Mouse (Mus musculus) urinary bladder, postnatal 36 days (tissue): ENCODE measurements at regions not wholly inside any gene's neighbourhood (a gene's known extent, or its start where the extent isn't known, plus 50 kb on each side); places are given as distances from the start of the nearest gene placed in this dataset.

Experiments used
- DNase-seq, 2 experiments: peaks; one replicate each; pipeline ENCODE4 v3.0.0; 2022; ENCODE audit warnings: low spot score in 2 of 2, mixed read lengths in 1 of 2

DNA sequence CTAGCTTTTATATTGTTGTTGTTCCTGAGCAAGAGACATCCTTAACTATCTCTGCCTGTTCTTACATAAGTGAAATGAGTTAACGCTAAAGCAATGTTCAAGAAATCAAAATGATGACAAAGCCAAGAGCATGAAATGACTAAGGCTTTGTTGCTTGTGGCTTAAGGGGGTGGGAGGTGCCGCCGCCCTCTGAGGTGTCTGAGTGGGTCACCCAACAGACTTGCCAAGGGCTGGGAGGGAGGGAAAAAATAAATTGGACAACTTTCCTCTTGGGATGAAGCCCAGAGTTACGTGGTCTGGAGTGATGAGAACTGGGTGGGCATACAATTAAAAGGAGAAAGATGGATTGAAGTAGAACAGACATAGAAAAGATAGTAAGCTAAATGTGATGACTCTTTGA, 478.1 kb upstream of the Jag1 start:
- DNase-seq, result peak in 1 of 2 experiments; percentile 15

GRCm38 (mm10) chr2:137591551-137591950, 475.1 kb upstream of the Jag1 start:
- DNase-seq, result peak; percentile 3 to 10

- no peak for DNase-seq
These were observed 465.0 kb upstream of the Jag1 start for GRCm38 (mm10) chr2:137581491-137581890.

GRCm38 (mm10) chr2:137575750-137576149, 459.3 kb upstream of the Jag1 start:
- DNase-seq, result no peak

- no peak for DNase-seq
These were observed 458.5 kb upstream of the Jag1 start for GRCm38 (mm10) chr2:137574845-137575449.

- no peak for DNase-seq
These were observed 454.7 kb upstream of the Jag1 start for GRCm38 (mm10) chr2:137571146-137571545.

GRCm38 (mm10) chr2:137566619-137567018, 450.2 kb upstream of the Jag1 start:
- no peak for DNase-seq

DNA sequence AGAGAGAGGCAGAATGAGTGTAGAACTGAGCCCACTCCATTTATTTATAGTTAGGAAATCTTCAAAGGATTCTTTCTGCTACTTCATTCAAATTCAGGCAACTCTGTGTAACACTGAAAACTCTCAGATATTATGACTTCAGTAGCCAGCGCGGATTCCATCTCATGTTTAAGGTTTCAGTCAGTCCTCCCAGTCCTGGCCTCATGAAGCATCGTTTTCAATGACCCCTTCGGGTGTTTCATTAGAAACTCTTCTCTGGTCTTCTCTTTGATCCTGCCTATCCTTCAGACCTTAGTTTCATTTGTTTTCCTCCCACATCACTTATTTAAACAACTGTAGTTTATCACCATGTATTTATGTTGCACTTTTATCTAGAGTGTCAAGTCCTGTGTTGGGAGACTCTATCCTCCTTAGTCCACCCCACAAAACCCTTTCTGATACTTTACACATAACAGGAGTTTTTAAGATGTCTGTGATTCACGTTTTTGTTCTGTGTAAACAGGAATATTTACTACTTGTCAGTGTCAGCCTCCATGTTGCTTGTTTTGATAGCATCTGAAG, 447.7 kb upstream of the Jag1 start:
- no peak for DNase-seq

DNA sequence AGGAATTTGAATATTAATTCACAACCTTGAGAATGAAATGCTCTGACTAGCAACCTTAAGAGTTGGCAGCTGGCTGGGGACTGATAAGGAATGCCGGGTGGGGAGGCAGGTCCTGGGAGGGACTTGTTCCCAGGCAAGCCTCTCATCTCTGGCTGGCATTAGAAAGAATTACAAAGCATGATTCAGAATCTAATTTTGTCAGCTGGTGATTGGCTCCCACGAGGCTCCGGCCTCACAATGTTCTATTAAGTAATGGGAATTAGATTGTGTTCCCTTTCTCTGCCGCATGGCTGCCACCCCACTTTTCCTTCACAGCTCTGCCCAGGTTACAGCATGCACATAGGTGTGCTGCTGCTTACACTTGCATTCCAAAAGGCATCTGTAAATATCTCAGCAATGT, 443.9 kb upstream of the Jag1 start:
- DNase-seq, result no peak

GRCm38 (mm10) chr2:137553871-137554270, 437.4 kb upstream of the Jag1 start:
- DNase-seq, result no peak

DNA sequence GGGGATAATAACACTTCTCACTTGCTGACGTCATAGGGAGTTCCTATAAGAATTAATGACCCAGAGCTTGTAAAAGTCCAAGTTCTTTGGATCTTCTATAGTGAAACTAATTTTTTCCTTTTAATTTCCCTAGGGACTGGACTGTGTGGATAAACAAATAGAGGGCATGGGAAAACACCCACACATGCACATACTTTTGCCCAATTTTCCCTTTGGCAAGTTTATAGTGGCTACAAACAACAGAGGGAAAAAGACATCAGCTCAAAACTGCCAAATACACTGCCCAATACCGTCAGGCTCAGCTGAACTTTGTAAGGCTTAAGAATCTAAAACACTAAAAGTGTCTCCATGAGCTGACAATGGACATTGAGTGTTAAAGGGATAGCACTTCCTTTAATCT, 420.1 kb upstream of the Jag1 start:
- no peak for DNase-seq

- no peak for DNase-seq
These were observed 399.8 kb upstream of the Jag1 start for GRCm38 (mm10) chr2:137516271-137516670.

- no peak for DNase-seq
These were observed 398.6 kb upstream of the Jag1 start for GRCm38 (mm10) chr2:137515043-137515442.

GRCm38 (mm10) chr2:137513895-137514506, 397.6 kb upstream of the Jag1 start:
- no peak for DNase-seq

DNA sequence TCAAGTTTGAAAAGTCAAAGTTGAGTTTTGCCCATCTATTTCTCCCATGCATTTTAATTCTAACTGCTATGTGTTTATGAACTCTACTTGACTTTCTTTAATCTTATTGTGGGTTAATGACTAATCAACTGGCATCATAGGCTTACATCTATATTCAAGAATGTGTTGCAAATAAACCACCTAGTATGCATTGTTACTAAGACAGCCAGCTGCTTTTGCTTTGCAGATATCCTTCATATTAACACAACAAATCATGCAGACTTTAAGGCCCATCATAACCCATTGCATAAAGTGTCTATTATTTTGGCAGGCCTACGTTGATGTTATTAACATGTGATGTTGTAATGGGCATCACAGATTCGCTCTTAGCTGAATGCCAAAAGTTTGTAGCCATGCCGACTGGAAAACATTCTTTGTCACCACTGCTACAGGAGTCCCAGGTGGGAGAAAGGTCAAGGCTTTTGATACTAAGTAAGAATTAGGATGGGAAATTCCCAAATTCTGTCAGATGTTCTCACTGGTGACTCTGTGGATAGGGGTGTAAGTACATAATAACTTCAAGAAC, 394.3 kb upstream of the Jag1 start:
- DNase-seq, result no peak

GRCm38 (mm10) chr2:137501236-137501635, 384.8 kb upstream of the Jag1 start:
- DNase-seq, result no peak

- DNase-seq, result no peak
These were observed 381.2 kb upstream of the Jag1 start for GRCm38 (mm10) chr2:137497616-137498015.

DNA sequence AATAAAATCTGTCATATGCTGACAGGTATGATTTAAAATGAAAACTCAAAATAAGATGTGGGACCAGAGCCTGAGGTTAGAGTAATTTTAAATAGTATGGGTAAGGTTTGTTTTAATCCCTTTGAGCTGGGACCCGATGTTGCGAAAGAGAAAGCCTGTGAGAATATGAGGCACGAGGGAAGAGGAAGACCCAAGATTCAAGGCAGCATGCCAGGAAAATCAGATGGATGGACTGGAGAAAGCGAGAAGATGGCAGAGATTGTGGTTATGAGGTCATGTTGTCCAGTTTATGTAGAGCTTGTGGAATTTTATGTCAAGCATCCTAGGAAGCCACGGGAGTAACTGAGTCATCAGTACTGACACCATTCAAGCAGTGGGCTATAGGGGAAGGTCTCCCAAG, 377.2 kb upstream of the Jag1 start:
- DNase-seq, result no peak

DNA sequence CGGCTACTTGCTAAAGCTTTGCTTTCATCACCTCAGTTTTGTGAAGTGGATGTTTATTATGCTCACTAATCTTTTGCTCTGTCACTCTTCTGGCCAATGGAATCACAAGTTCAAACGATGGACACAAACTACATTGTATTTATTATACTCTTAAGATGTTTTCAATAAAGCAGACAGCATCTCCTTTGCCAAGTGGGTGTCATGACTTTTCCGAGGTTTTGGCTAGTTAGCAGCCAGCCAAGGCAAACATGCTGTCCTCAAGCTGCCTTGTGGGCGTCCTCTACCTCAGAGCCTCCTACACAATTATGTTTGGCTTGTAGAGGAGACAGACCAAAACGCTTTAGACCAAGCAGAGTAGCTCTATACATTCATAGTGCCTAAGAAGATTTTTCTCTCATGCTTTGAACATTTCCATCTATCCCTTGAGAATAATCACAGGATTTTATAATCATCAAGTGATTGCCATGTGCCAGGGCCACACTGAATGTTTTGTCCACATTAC, 372.8 kb upstream of the Jag1 start:
- no peak for DNase-seq

DNA sequence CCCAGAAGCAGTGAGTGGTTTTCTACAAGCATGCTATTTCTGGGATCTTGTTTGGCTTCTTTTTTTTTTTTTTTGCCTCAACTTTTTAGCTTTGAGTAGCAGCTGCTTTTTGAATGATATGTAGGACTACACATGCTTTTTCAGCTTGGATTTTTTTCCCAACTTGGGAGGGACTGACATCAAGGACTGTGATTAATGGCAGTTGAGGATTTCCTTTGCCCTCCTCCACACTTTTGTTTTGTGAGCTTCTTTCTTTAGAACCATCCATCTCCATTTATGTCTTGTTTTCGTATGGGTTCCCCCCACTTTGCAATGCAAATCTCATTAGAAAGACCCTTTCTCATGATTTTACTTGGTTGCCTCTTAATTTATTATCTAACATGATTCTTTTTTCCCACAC, 352.3 kb upstream of the Jag1 start:
- DNase-seq, result no peak

- DNase-seq, result no peak
These were observed 340.8 kb upstream of the Jag1 start for GRCm38 (mm10) chr2:137457061-137457753.

- DNase-seq, result no peak
These were observed 340.0 kb upstream of the Jag1 start for GRCm38 (mm10) chr2:137456436-137456835.
